In the genomic region with DNA sequence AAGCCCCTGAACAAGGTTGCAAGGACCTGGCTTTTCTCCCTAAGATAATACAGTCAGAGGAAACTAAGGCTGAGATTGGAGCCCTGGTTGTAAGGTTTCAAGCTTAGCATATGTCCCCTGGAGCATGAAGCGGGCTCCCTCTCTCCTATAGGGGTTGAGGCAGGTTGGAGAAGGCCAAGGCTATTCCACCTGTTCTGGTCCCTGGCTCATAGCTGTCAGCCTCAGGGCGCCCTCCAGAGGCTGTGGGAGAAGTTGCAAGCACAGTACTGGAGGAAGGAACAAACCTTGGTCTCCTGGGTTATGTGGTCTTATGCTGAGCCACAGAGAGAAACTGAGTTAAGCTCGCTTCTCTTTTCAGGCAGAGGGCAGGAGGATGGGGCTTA, we compare ENCODE assay signal across 8 mouse cellular contexts. TPM values are rescaled to one million over a fixed set of nuclear protein-coding genes. Genes with fewer than 3 reads are reported as not detected.
DNase-seq lines count a peak whose midpoint lies in the region; ATAC-seq and TF ChIP-seq lines count a peak whose summit lies in the region.

No protein-coding gene starts in this region.

- peak overlapping the region; percentile 46 for H3K4me2 ChIP-seq in kidney, postnatal 0 days (ENCODE audit: low read length)

- no peaks in the 10 kb centered on the region for H3K36me3 ChIP-seq in kidney, postnatal 0 days (ENCODE audit: insufficient read depth, low read length)

- peak; percentile 65 for TF ChIP-seq CTCF in kidney, postnatal 0 days (IDR thresholded peaks at IDR 0.05; ENCODE audit: low read depth)
- TF ChIP-seq CTCF in brain, embryonic 14.5 days (IDR thresholded peaks at IDR 0.05; ENCODE audit: borderline replicate concordance, extremely low read depth, insufficient read depth, insufficient read length) = peak; percentile 74

- H3K4me1 ChIP-seq in kidney, postnatal 0 days (replicated peaks; ENCODE audit: insufficient read depth, low read length) = peaks cover 10% of the 10 kb centered on the region; the same call in 1 of the 2 replicates

- H3K9me3 ChIP-seq in kidney, postnatal 0 days (replicated peaks; ENCODE audit: low read length) = no peaks in the 10 kb centered on the region

- WGBS in kidney, postnatal 0 days = 35% methylated on average over 3 of the region's 3 CpGs

- no peak overlapping the region for H3K4me3 ChIP-seq in kidney, postnatal 0 days (replicated peaks; ENCODE audit: low read depth, low read length)

- DNase-seq in kidney, postnatal 0 days (ENCODE audit: low spot score) = peak; percentile 28
- no peak for DNase-seq in kidney, adult 11 months
- peak; percentile 67 for DNase-seq in brain, embryonic 14.5 days (ENCODE audit: low read depth)
- no peak for DNase-seq in layer of hippocampus, postnatal 25 days (ENCODE audit: extremely low spot score in 1 of 2, low spot score in 1 of 2)
- no peak for DNase-seq in frontal cortex, postnatal 14 days (ENCODE audit: low spot score in 2 of 2)
- no peak for DNase-seq in right cerebral cortex, postnatal 4 days

- TF ChIP-seq POLR2A in brain, embryonic 14.5 days (IDR thresholded peaks at IDR 0.05; ENCODE audit: borderline replicate concordance, extremely low read depth, insufficient read depth, insufficient read length, poor library complexity, severe bottlenecking) = no peak

- no peak overlapping the region for H3K9ac ChIP-seq in kidney, postnatal 0 days (ENCODE audit: low read depth, low read length)

- ATAC-seq in kidney, postnatal 0 days (replicated peaks; ENCODE audit: low FRiP score, low read depth) = peak; percentile 47; the same call in 1 of the 2 replicates
- ATAC-seq in granulocyte monocyte progenitor cell, adult 5-6 weeks (replicated peaks; ENCODE audit: poor library complexity, severe bottlenecking) = peak; percentile 36
- peak; percentile 43; the same call in 1 of the 2 replicates for ATAC-seq in megakaryocyte-erythroid progenitor cell, adult 5-6 weeks (replicated peaks; ENCODE audit: low FRiP score, low TSS enrichment, poor library complexity, severe bottlenecking)

- H3K27me3 ChIP-seq in kidney, postnatal 0 days (ENCODE audit: insufficient read depth, low read length) = no peaks in the 10 kb centered on the region

- no peak overlapping the region for H3K27ac ChIP-seq in kidney, postnatal 0 days

RNA-seq across cellular contexts. Expression of a gene that starts 11.9 kb away (rescaled TPM):
- polyA plus RNA-seq in kidney, postnatal 0 days (2015; fragmentation: Nextera tagmentation; extraction: Ambion mirVana) = 0.09 TPM in 1 of 2 replicates, not detected in the other
- polyA plus RNA-seq in brain, embryonic 14.5 days (2012; rRNA removed) = 0.30 TPM in 1 of 2 replicates, not detected in the other
- total RNA-seq in granulocyte monocyte progenitor cell, adult 5-6 weeks (2014; fragmentation: Nextera tagmentation) = not detected in 2 replicates
- total RNA-seq in granulocyte monocyte progenitor cell, adult 5-6 weeks (2017) = not detected in 2 replicates
- total RNA-seq in megakaryocyte-erythroid progenitor cell, adult 5-6 weeks (2014; fragmentation: Nextera tagmentation) = not detected in 2 replicates
- total RNA-seq in megakaryocyte-erythroid progenitor cell, adult 5-6 weeks (2017) = not detected in 2 replicates
- not detected for total RNA-seq in layer of hippocampus, postnatal 25 days (2021)

Comparison
In these comparisons a context has a peak if more than half of its experiments do, and no peak if none do; other contexts are left out.
1. DNase-seq: peak in kidney, postnatal 0 days (single experiment) and brain, embryonic 14.5 days (single experiment); none in kidney, adult 11 months (single experiment), layer of hippocampus, postnatal 25 days (0 of 2), frontal cortex, postnatal 14 days (0 of 2) and right cerebral cortex, postnatal 4 days (single experiment).
2. Peak in every context shown above with its lines, with median percentiles within 50 percentile points of each other: ATAC-seq.